Mouse (Mus musculus): ENCODE results near the gene Sez6. TPM values are rescaled to one million over a fixed set of nuclear protein-coding genes. Genes with fewer than 3 reads are reported as not detected.

Sez6 gene
- 1.5 and 1.8 TPM in 2 replicates for polyA plus RNA-seq (2015; fragmentation: Nextera tagmentation; extraction: Ambion mirVana)

DNA sequence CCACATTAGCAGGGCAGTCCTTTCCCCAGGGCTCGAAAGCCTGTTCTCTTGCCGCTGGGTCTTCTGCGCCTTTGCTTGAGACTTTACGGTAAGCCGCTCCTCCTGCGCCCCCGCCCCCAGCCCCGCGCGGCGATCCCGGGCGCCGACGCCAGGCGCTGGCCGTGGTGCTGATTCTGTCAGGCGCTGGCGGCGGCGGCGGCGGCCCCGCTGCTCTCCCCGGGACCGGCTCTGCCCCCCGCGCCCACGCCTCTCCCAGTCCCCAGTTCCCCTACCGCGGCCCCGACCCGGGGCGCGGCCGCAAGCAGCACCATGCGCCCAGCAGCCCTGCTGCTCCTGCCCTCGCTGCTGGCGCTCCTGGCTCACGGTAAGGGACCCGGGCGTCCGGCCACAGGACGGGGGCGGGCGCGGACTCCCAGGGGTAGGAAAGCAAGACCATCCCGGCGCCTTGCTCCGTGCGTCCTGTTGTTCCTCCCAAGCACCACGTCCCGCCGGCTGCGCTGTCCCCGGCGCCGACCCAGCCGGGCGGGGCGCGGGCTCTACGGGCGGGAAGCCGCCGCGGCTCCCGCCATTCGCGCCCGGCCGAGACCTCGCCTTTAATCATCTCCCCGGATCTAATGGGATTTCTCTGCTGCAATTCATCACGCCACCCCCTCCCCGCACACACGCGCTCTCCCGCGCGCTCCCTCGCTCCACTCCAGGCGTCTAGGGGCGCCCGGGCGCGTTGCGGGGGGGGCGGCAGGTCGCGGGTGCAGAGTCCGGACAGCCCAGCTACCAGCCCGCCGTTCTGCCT lies at the start of gene Sez6:
Gene Sez6, plus strand, starts transcription at position 50 of the 790 bp plus-strand sequence.

DNA sequence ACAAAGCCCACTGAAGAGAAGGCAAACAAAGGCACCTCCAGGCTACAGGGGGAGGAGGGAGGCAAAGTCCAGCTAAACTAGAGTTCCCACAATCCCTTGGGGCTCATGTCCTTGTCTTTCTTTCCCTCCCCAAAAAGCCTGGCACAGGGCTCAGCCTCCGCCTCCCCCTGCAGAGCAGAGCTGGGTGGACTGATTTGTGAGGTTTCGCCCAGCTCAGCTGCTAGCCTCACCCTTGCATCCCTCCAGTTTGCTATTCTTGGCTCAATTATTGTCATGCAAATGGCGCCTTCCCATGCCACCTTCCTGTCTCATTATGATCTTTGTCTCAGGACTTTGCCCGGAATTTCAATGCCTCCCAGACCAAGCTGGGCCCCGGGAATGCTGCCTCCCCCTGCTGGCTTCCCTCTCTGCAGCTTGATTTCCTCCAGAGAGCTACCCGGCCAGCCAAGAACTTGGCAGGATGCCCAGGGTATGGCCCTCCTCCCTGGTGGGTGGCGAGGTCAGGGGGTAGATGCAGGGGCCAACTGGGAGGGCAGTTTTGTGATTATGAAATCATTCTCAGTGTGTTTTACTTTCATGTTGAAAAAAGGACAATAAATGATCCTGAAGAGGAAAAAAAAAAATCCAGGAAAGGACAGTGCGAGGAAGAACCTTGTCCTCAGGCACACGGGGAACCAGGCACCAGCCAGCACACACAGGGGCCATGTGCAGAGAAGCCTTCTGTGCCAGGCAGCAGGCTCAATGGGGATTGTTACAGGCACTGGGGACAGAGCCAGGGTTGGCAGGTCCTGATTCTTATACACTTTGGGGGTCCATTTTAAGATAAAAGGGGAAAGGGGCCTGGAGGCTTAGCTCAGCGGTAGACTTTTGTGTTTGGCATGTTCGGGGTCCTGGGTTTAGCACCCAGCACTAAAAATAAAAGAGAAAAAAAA lies 36.5 kb upstream of the Sez6 start, which contains the start of gene Pipox:
Gene Pipox, minus strand, starts transcription at position 310 of the 932 bp plus-strand sequence.

DNA sequence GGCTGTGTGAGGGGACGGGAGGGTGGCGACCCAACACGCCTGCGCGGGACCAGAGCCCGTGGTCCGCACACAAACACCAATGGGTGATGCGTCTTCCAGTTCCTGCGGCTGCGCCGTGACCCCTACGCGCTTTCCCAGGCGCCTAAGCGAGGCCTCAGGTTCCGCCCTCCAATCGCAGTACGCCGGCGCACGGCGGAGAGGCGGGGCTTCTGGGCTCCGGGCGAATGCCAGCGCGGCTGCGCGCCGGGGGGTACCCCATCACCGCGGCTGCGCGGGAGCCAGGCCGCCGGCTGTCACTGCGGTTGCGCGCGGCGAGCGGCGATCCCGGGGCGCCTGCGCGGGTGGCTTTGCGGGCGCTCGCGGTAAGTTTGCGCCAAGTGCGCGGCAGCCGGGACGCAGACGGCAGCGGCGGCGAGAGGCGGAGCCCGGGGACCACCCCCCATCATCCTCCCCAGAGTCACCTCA lies 51.9 kb downstream of the Sez6 start, which contains the start of gene Phf12:
Gene Phf12, plus strand, starts transcription at position 314 of the 465 bp plus-strand sequence.

Other genes starting within 250 kb of the Sez6 start
- gene Nufip2, start 244.6 kb upstream of the Sez6 start, polyA plus RNA-seq (2015; fragmentation: Nextera tagmentation; extraction: Ambion mirVana) = 2.6 and 4.8 TPM in 2 replicates
- not detected in 2 replicates for gene Cryba1, start 205.5 kb upstream of the Sez6 start, polyA plus RNA-seq (2015; fragmentation: Nextera tagmentation; extraction: Ambion mirVana)
- gene Myo18a, start 167.6 kb upstream of the Sez6 start, polyA plus RNA-seq (2015; fragmentation: Nextera tagmentation; extraction: Ambion mirVana) = 17.0 and 23.6 TPM in 2 replicates
- gene Gm10277, start 143.1 kb upstream of the Sez6 start, polyA plus RNA-seq (2015; fragmentation: Nextera tagmentation; extraction: Ambion mirVana) = 0.17 and 0.88 TPM in 2 replicates
- 3.2 and 6.5 TPM in 2 replicates for gene Pipox, start 36.7 kb upstream of the Sez6 start, polyA plus RNA-seq (2015; fragmentation: Nextera tagmentation; extraction: Ambion mirVana)
- 9.1 and 13.1 TPM in 2 replicates for gene Phf12, start 52.0 kb downstream of the Sez6 start, polyA plus RNA-seq (2015; fragmentation: Nextera tagmentation; extraction: Ambion mirVana)
- 13.1 and 22.1 TPM in 2 replicates for gene Dhrs13, start 101.5 kb downstream of the Sez6 start, polyA plus RNA-seq (2015; fragmentation: Nextera tagmentation; extraction: Ambion mirVana)
- gene Flot2, start 107.1 kb downstream of the Sez6 start, polyA plus RNA-seq (2015; fragmentation: Nextera tagmentation; extraction: Ambion mirVana) = 73.4 and 83.2 TPM in 2 replicates
- gene Eral1, start 149.6 kb downstream of the Sez6 start, polyA plus RNA-seq (2015; fragmentation: Nextera tagmentation; extraction: Ambion mirVana) = 18.5 and 31.0 TPM in 2 replicates
- gene Fam222b, start 163.9 kb downstream of the Sez6 start, polyA plus RNA-seq (2015; fragmentation: Nextera tagmentation; extraction: Ambion mirVana) = 7.7 and 11.3 TPM in 2 replicates
- gene Traf4, start 234.8 kb downstream of the Sez6 start, polyA plus RNA-seq (2015; fragmentation: Nextera tagmentation; extraction: Ambion mirVana) = 26.5 and 29.7 TPM in 2 replicates
- 12.4 and 15.0 TPM in 2 replicates for gene Nek8, start 245.9 kb downstream of the Sez6 start, polyA plus RNA-seq (2015; fragmentation: Nextera tagmentation; extraction: Ambion mirVana)
- gene Tlcd1, start 245.9 kb downstream of the Sez6 start, polyA plus RNA-seq (2015; fragmentation: Nextera tagmentation; extraction: Ambion mirVana) = 43.8 and 59.8 TPM in 2 replicates

All from adrenal gland, postnatal 0 days (tissue).